Mouse (Mus musculus) heart, embryonic 12.5 days (tissue): ENCODE measurements around the gene Mrnip. TPM values are rescaled to one million over a fixed set of nuclear protein-coding genes. Genes with fewer than 3 reads are reported as not detected.
A peak's percentile ranks its signal among the peaks of the same experiment; 100 is the strongest.

Source experiments
- ATAC-seq: fragments of 200-750 bp; cut with Nextera tagmentation; 2 replicates; pipeline ENCODE4 v1.8.0; 2017; ENCODE audit warnings: moderate TSS enrichment, moderate library complexity; ENCODE audit not compliant: insufficient number of reproducible peaks, low FRiP score
- H3K27ac ChIP-seq: fragments of 300-500 bp; sonication (generic); 2 replicates; pipeline ENCODE4 v1.5.1; 2016; ENCODE audit warnings: mild to moderate bottlenecking, moderate library complexity; ENCODE audit not compliant: poor library complexity, severe bottlenecking
- H3K27me3 ChIP-seq: fragments of 300-500 bp; sonication (generic); replicated peaks from 2 replicates; pipeline ENCODE4 v1.6.1; 2016; ENCODE audit warnings: mild to moderate bottlenecking, moderate library complexity
- H3K36me3 ChIP-seq: fragments of 300-500 bp; sonication (generic); 2 replicates; pipeline ENCODE4 v1.6.1; 2016; ENCODE audit warnings: mild to moderate bottlenecking, moderate library complexity
- H3K4me1 ChIP-seq: fragments of 300-500 bp; sonication (generic); replicated peaks from 2 replicates; pipeline ENCODE4 v1.6.1; 2016; ENCODE audit warnings: mild to moderate bottlenecking
- H3K4me2 ChIP-seq: fragments of 300-500 bp; sonication (generic); 2 replicates; pipeline ENCODE4 v1.6.1; 2016; ENCODE audit warnings: mild to moderate bottlenecking, moderate library complexity
- H3K4me3 ChIP-seq: fragments of 300-500 bp; sonication (generic); 2 replicates; pipeline ENCODE4 v1.5.1; 2016; ENCODE audit warnings: mild to moderate bottlenecking
- H3K9ac ChIP-seq: fragments of 300-500 bp; sonication (generic); 2 replicates; pipeline ENCODE4 v1.6.1; 2016; ENCODE audit warnings: mild to moderate bottlenecking, moderate library complexity
- H3K9me3 ChIP-seq: fragments of 300-500 bp; sonication (generic); replicated peaks from 2 replicates; pipeline ENCODE4 v1.6.1; 2016; ENCODE audit warnings: mild to moderate bottlenecking, moderate library complexity
- WGBS: fragments of 180-500 bp; shearing (Covaris S2); methylation state at CpG from one replicate; pipeline ENCODE4 v1.1.7; 2016; 5-methylcytosine and 5-hydroxymethylcytosine counted together
- polyA plus RNA-seq: library from polyadenylated mRNA; unstranded; fragments of >200 nt; fragmentation: Nextera tagmentation; extraction: Ambion mirVana; gene quantifications from 2 replicates; pipeline ENCODE4 v1.2.1, GENCODE M21; 2016

Mrnip gene
- polyA plus RNA-seq, 1 experiment from 2014 or later: 10.1 TPM

DNA sequence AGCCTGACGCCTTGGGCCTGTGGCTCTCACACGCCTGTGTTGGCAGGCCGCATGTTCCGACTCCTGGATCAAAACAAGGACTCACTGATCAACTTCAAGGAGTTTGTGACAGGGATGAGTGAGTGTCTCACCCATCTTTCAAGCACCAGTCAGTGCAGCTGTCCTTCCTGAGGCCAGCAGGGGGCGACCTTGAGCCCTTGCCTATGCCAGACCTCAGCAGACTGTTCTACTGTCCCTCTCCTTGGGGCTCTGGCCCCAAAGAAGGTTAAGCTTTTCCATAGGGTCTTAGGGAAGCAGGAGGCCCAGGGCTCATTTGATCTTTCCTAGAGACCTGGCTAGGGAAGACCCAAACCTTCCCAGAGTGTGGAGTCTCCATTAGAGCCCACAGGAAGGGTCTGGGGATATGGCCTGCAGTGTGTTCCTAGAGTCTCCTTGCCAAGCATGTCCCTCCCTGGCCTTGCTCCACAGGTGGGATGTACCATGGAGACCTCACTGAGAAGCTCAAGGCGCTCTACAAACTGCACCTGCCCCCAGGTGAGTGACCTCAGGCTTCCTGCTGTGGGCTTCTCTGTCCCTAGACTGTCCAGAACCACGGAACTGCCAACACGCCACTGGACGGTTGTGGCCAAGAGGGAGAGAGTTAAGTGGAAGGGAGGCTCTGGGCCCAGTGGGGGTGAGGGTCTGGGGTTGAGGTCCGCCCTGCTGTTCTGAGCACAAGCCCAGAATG is 12.5 kb upstream of the Mrnip start:
- 62% methylated on average over 10 of the region's 10 CpGs for WGBS
- no peak for ATAC-seq

DNA sequence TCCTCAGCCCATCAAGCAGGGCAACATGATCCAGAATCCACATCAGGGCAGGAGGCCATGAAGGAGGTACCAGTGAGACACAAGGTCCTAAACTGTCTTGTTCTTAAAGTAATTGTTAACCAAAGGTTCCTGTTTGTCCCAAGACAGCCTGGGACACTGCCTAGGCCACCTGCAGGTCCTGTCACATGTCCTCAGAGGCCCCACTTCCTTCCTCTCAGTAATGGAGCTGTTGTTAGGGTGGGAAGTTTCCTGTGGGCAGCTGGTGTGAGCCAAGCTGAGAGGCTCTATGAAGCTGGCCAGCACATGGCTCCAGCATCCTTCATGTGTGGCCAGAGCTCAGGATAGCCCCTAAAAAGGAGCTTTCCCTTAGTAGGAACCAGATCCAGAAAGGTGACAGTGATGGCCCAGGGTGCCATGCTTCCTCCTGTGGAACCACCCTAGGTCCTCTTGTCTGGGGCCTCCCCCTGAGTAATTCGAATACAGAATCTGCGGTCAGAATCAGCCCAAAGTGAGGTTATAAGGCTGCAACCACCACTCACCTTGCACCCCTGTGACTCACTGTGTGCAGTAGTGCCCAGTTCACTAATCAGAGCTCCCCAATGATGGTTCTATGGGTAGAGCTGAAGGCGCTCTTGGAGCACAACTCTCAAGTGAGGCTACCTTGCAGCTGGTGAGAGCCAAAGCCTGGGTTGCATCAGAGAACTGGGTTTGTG is 11.8 kb upstream of the Mrnip start:
- H3K27me3 ChIP-seq: no peaks in the 10 kb centered on the region
- H3K4me1 ChIP-seq: peaks cover 4% of the 10 kb centered on the region; the same call in 1 of the 2 replicates
- H3K9me3 ChIP-seq: no peaks in the 10 kb centered on the region
- H3K27ac ChIP-seq: no peak overlapping the region
- no peak overlapping the region for H3K9ac ChIP-seq
- 80% methylated on average over 3 of the region's 3 CpGs for WGBS
- ATAC-seq: no peak
- no peak overlapping the region for H3K4me3 ChIP-seq
- peaks cover 71% of the 10 kb centered on the region for H3K36me3 ChIP-seq
- H3K4me2 ChIP-seq: no peak overlapping the region

More for the DNA sequence above, 12.5 kb upstream of the Mrnip start:
- H3K9me3 ChIP-seq: no peaks in the 10 kb centered on the region
- H3K4me1 ChIP-seq: peaks cover 4% of the 10 kb centered on the region; the same call in 1 of the 2 replicates
- no peak overlapping the region for H3K9ac ChIP-seq
- no peaks in the 10 kb centered on the region for H3K27me3 ChIP-seq
- H3K4me2 ChIP-seq: no peak overlapping the region
- H3K36me3 ChIP-seq: peaks cover 79% of the 10 kb centered on the region
- H3K27ac ChIP-seq: no peak overlapping the region
- H3K4me3 ChIP-seq: no peak overlapping the region

DNA sequence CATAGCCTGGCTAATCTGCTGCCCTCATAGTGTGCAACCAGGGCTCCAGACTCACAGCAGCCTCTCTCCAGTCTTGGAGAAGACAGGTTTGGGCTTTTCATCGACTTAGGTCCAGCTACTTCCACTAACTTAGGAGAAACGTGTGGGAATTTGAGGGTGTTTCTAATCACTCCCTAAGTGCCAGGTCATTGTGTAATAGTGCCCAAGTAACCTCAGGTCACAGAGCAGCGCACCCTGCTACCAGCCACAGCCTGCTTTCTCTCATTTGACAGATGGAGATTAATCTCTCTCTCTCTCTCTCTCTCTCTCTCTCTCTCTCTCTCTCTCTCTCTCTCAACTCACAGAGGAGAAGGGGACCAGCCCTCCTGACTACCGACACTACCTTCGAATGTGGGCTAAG is 5.9 kb upstream of the Mrnip start:
- no peak for ATAC-seq

GRCm38 (mm10) chr11:50174730-50175187 is 515 bp downstream of the Mrnip start:
- Histone ChIP-seq H3K4me2 (peak overlapping the region; percentile 90), H3K36me3 (peaks cover 39% of the 10 kb centered on the region), H3K4me3 (peak overlapping the region; percentile 84), H3K4me1 (peaks cover 24% of the 10 kb centered on the region), H3K27ac (peak overlapping the region; percentile 53), H3K9ac (peak overlapping the region; percentile 90), H3K9me3 (no peaks in the 10 kb centered on the region), H3K27me3 (no peaks in the 10 kb centered on the region)
- WGBS: 0% methylated on average over 27 of the region's 27 CpGs
- ATAC-seq: peak; percentile 99

More for the DNA sequence above, 5.9 kb upstream of the Mrnip start:
- H3K36me3 ChIP-seq: peaks cover 61% of the 10 kb centered on the region
- H3K27me3 ChIP-seq: no peaks in the 10 kb centered on the region
- 79% methylated on average over 5 of the region's 5 CpGs for WGBS
- no peak overlapping the region for H3K27ac ChIP-seq
- H3K4me2 ChIP-seq: no peak overlapping the region
- H3K9me3 ChIP-seq: no peaks in the 10 kb centered on the region
- no peaks in the 10 kb centered on the region for H3K4me1 ChIP-seq
- H3K9ac ChIP-seq: no peak overlapping the region
- no peak overlapping the region for H3K4me3 ChIP-seq

DNA sequence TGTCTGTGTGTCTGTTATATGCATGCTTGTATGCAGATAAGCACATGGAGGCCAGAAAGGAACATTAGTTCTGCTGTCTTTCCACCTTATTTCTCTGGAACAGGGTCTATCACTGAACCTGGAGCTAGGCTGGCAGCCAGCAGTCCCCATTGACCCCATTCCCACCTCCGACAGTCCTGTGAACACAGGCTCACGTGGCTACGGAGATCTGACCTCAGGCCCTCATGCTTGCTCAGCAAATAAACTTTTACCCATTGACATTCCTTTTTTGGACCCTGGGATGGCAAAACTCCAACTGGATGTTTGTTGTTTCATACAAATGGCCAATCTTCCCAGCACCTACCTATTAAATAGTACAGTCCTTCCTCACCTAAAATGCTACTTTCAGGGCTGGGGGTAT is 2.1 kb downstream of the Mrnip start:
- Histone ChIP-seq H3K9me3 (no peaks in the 10 kb centered on the region), H3K4me3 (no peak overlapping the region), H3K4me2 (no peak overlapping the region), H3K9ac (no peak overlapping the region), H3K27ac (no peak overlapping the region), H3K36me3 (peaks cover 26% of the 10 kb centered on the region), H3K4me1 (peaks cover 24% of the 10 kb centered on the region), H3K27me3 (no peaks in the 10 kb centered on the region)
- 87% methylated on average over 3 of the region's 3 CpGs for WGBS
- no peak for ATAC-seq

DNA sequence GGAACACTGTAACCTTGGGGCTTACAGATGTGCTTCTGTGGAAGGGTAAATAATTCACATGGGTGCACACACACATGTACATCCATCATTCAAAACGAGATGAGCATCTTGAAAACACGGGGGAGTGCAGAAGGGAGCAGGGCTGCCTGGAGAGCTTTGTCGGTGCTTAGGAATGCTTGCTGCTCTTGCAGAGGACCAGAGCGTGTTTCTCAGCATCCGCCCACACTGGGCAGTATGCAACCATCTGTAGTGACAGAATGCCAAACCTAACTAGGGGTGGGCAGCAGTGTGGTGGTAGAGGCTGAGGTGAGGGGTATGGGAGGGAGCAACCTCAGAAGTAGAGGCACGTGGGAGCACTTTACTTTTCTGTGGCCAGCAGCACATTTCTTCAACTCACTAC is 2.9 kb downstream of the Mrnip start:
- no peak overlapping the region for H3K9ac ChIP-seq
- H3K9me3 ChIP-seq: no peaks in the 10 kb centered on the region
- H3K36me3 ChIP-seq: peaks cover 22% of the 10 kb centered on the region
- no peaks in the 10 kb centered on the region for H3K27me3 ChIP-seq
- H3K4me2 ChIP-seq: no peak overlapping the region
- no peak for ATAC-seq
- H3K4me1 ChIP-seq: peaks cover 24% of the 10 kb centered on the region
- WGBS: 60% methylated on average over 6 of the region's 6 CpGs
- no peak overlapping the region for H3K4me3 ChIP-seq
- H3K27ac ChIP-seq: no peak overlapping the region

DNA sequence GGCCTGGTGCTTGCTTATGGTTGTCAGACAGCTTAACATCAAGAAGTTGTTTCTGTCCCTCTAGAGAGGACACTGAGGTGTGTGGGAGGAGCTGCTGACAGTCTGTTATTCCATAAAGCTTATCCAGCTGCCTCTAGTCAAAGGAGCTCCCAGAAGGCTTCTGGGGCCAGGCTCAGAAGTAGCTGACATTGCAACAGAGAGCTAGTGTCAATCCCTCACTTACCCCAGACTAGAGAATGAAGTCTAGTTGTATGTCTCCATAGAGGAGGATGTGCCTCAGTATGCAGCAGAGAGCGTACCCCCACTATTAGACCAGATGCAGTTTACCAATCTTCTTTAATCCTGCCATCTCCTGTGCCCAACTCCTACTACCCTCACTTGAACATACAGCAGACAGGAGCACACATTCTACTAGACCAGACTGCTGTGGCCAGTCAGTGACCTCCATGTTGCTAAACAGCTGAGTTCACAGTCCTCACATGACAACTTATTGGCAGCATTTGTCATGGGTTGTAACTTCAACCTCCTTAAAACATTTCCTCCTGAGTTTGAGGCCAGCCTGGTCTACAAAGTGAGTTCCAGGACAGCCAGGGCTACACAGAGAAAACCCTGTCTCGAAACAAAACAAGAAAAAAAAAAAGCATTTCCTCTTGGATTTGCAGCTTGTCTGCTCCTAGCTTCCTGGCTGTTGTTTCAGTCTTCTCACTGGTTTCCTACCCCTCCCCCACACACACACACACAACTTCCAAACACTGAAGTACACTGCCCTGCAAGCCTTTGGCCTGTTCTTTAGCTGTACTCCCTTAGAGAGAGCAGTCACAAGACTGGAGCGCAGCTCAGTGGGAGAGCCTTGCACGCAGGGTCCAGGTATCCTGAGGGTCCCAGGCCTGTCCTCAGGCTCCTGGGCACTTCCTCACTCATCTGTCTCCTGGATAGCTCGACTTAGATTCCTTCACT is 4.6 kb downstream of the Mrnip start:
- no peak overlapping the region for H3K4me2 ChIP-seq
- H3K27me3 ChIP-seq: no peaks in the 10 kb centered on the region
- no peak overlapping the region for H3K27ac ChIP-seq
- no peak overlapping the region for H3K9ac ChIP-seq
- H3K4me1 ChIP-seq: peaks cover 35% of the 10 kb centered on the region
- no peak overlapping the region for H3K4me3 ChIP-seq
- 64% methylated on average over 5 of the region's 5 CpGs for WGBS
- no peaks in the 10 kb centered on the region for H3K9me3 ChIP-seq
- peaks cover 22% of the 10 kb centered on the region for H3K36me3 ChIP-seq
- ATAC-seq: no peak

- no peaks in the 10 kb centered on the region for H3K27me3 ChIP-seq
- no peak overlapping the region for H3K4me2 ChIP-seq
- no peak overlapping the region for H3K4me3 ChIP-seq
- no peaks in the 10 kb centered on the region for H3K9me3 ChIP-seq
- peaks cover 32% of the 10 kb centered on the region for H3K4me1 ChIP-seq
- H3K36me3 ChIP-seq: peaks cover 22% of the 10 kb centered on the region
- H3K9ac ChIP-seq: no peak overlapping the region
- 69% methylated on average over 6 of the region's 6 CpGs for WGBS
- H3K27ac ChIP-seq: no peak overlapping the region
- ATAC-seq: no peak
Measured at GRCm38 (mm10) chr11:50180478-50181231, 6.4 kb downstream of the Mrnip start.

DNA sequence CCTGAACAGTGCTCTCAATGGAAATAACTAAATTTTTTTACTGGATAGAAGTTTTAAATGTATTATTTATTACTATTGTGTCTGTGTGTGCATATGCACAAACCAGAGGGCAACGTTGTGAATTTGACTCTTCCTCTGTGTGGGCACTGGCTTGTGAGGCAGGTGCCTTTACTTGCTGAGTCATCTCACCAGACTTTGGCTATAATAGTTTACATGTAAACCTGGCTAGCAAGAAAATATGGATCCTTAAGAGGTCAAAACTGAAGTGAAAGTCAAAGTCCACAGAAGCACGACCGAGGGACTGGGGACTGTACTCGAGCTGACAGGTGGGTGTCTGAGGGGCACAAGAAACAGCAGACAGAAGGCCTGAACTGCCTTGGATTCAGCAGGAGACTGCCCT is 8.5 kb downstream of the Mrnip start:
- Histone ChIP-seq H3K9me3 (no peaks in the 10 kb centered on the region), H3K4me3 (no peak overlapping the region), H3K4me1 (peaks cover 29% of the 10 kb centered on the region), H3K4me2 (no peak overlapping the region), H3K27me3 (no peaks in the 10 kb centered on the region), H3K36me3 (peaks cover 15% of the 10 kb centered on the region), H3K27ac (no peak overlapping the region), H3K9ac (0 out of 2 replicates have a peak overlapping the region, but pooled peaks have one; percentile 26)
- WGBS: 75% methylated on average over 4 of the region's 4 CpGs
- no peak for ATAC-seq

DNA sequence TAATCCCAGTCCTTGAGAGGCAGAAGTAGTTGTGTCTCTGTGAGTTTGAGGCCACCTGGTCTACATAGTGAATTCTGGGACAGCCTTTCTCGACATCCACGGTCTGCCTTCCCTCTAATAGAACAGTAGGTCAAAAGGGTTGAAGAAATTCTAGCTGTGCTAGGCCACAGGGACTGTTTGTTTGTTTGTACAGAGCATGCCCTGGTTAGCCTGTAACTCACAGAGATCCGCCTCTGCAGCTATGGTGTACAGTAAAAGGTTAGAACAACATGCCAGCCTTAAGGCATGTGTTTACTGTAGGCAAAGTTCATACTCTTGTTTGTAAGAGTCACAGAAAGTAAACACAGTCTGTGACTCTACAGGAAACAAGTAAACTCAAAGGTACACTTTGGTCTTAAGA is 10.5 kb downstream of the Mrnip start:
- WGBS: 87% methylated on average over 3 of the region's 3 CpGs
- peaks cover 14% of the 10 kb centered on the region; the same call in 1 of the 2 replicates for H3K36me3 ChIP-seq
- ATAC-seq: no peak
- no peak overlapping the region for H3K4me3 ChIP-seq
- H3K27ac ChIP-seq: no peak overlapping the region
- H3K4me2 ChIP-seq: no peak overlapping the region
- H3K9me3 ChIP-seq: no peaks in the 10 kb centered on the region
- no peak overlapping the region for H3K9ac ChIP-seq
- H3K27me3 ChIP-seq: no peaks in the 10 kb centered on the region
- peaks cover 14% of the 10 kb centered on the region for H3K4me1 ChIP-seq
